Mouse (Mus musculus) activated CD4-positive, CD25-positive, alpha-beta regulatory T cell, adult 4 months (primary cell): ENCODE data around the gene Pdgfra. TPM values are rescaled to one million over a fixed set of nuclear protein-coding genes. Genes with fewer than 3 reads are reported as not detected.
A peak's percentile ranks its signal among the peaks of the same experiment; 100 is the strongest.

Experiments used
- ATAC-seq: one replicate; pipeline ENCODE4 v1.8.0; 2017
- polyA plus RNA-seq, 2 experiments: library from polyadenylated mRNA; unstranded; fragments of 100-300 nt; shearing (Covaris generic); gene quantifications; one replicate each; pipeline ENCODE4 v1.2.1; 2017

The Pdgfra gene
- not detected for polyA plus RNA-seq

GRCm38 (mm10) chr5:75152021-75152425 lies at the start of gene Pdgfra:
TSS of gene Pdgfra (plus strand) at chr5:75152292.
- ATAC-seq, result no peak

- no peak for ATAC-seq
Observed at GRCm38 (mm10) chr5:75106511-75106910, 45.6 kb upstream of the Pdgfra start.

- ATAC-seq, result no peak
Observed at GRCm38 (mm10) chr5:75109368-75109767, 42.7 kb upstream of the Pdgfra start.

- ATAC-seq, result no peak
Observed at GRCm38 (mm10) chr5:75111781-75112180, 40.3 kb upstream of the Pdgfra start.

- no peak for ATAC-seq
Observed at GRCm38 (mm10) chr5:75118840-75119239, 33.3 kb upstream of the Pdgfra start.

- ATAC-seq, result no peak
Observed at GRCm38 (mm10) chr5:75121646-75122045, 30.4 kb upstream of the Pdgfra start.

GRCm38 (mm10) chr5:75134681-75135080 lies 17.4 kb upstream of the Pdgfra start:
- ATAC-seq, result no peak

- peak; percentile 61 for ATAC-seq
Observed at GRCm38 (mm10) chr5:75143092-75143491, 9.0 kb upstream of the Pdgfra start.

- no peak for ATAC-seq
Observed at GRCm38 (mm10) chr5:75143767-75144166, 8.3 kb upstream of the Pdgfra start.

- ATAC-seq, result no peak
Observed at GRCm38 (mm10) chr5:75145341-75145740, 6.8 kb upstream of the Pdgfra start.

- no peak for ATAC-seq
Observed at GRCm38 (mm10) chr5:75146469-75146868, 5.6 kb upstream of the Pdgfra start.

GRCm38 (mm10) chr5:75148343-75149127 lies 3.6 kb upstream of the Pdgfra start:
- no peak for ATAC-seq

GRCm38 (mm10) chr5:75149380-75149779 lies 2.7 kb upstream of the Pdgfra start:
- ATAC-seq, result no peak

- no peak for ATAC-seq
Observed at GRCm38 (mm10) chr5:75149880-75150279, 2.2 kb upstream of the Pdgfra start.

- ATAC-seq, result no peak
Observed at GRCm38 (mm10) chr5:75150341-75150981, 1.6 kb upstream of the Pdgfra start.

GRCm38 (mm10) chr5:75151146-75151900 lies 769 bp upstream of the Pdgfra start:
- ATAC-seq, result no peak

- ATAC-seq, result no peak
Observed at GRCm38 (mm10) chr5:75152791-75153625, 916 bp downstream of the Pdgfra start.

- ATAC-seq, result no peak
Observed at GRCm38 (mm10) chr5:75153626-75153960, 1.5 kb downstream of the Pdgfra start.

GRCm38 (mm10) chr5:75153961-75154620 lies 2.0 kb downstream of the Pdgfra start:
- no peak for ATAC-seq

- ATAC-seq, result no peak
Observed at GRCm38 (mm10) chr5:75154621-75155235, 2.6 kb downstream of the Pdgfra start.

GRCm38 (mm10) chr5:75155281-75155680 lies 3.2 kb downstream of the Pdgfra start:
- no peak for ATAC-seq
